Mouse (Mus musculus): ENCODE measurements at regions not wholly inside any gene's neighbourhood (a gene's known extent, or its start where the extent isn't known, plus 50 kb on each side); places are given as distances from the start of the nearest gene placed in this dataset.
A peak's percentile ranks its signal among the peaks of the same experiment; 100 is the strongest.

DNA sequence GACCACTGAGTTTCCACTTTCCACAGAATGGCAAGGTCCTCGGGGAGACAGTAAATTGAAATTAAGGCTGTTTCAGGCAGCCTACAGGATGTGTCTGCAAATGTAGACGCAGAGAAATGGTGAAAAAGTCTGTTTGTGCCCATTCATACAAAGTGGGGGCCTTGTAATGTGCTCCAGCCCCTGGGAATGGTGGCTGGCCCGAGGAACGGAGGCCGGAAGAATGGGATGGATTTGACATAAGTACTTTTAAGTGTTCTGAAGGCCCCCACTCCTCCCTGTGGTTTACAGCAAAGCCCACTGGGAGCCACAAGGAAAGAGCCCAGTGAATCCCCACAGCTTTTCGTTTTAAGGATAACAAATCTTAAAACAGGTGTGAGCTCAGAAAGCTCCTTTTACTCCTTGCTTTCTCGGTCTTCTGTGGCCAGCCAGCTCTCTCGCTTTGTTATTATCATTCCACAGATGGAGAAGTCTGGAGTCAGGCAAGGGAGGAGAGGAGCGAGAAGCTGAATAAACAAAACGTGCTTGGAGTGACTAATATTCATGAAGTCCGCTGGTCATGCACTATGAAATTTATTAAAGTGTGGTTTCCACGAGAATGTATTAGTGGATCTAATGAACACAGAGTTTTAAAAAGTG lies 337.7 kb downstream of the Hlx start:
- no peak for DNase-seq (ENCODE audit: low read depth, low spot score)

DNA sequence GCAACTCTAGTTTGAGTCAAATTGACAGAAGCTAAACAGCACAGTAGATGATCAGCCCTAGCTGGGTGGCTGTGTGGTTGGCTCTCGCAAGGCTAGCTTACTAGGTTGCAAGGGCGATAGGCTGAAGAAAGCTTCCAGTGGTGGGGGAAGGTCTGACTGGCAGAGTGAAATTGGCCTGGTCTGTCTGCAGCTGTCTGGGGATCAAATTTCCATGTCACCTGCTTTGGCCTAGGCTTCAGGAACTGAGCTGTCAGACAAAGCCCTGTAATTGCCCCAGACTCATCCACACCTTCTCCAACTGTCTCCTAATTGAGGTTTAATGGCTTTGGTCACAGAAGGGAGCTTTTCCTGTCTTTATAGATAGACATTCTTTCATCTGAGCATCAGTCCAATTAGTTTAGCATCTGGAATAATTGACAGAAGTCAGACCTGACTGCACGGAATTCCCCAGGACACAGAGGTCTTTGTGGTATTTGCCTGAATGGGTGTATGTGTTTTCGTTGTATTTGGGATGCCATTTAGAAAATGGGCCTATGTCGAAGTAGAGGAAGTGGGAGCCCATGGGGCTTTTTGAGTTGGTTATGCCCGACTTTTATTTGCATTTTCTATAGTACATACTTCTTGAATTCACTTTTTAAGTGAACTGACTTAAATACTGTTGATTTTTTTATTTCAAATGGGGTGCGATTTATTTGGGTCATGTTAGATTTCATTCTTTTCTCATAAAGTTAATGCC lies 348.2 kb downstream of the Hlx start:
- DNase-seq (ENCODE audit: low read depth, low spot score) = no peak

DNA sequence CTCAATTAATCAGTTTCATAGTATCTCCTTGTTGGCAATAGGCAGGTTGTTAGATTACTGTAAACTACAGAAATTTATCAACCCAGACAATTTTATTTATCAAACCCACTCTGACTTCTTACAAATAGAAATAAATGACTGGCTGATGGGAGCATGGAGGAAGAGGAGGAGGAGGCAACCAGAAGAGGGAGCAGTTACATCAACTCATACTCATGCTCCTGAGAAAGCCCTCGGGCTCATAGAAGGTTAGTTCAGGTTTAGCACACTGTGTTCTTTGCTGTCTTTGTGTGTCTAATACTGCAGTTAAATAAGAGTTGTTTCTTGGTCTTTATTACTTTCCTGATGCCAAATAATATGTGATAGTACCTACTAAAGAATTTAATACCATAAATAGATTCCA lies 344.6 kb upstream of the 1700056E22Rik start:
- no peak for DNase-seq (ENCODE audit: low read depth, low spot score)

DNA sequence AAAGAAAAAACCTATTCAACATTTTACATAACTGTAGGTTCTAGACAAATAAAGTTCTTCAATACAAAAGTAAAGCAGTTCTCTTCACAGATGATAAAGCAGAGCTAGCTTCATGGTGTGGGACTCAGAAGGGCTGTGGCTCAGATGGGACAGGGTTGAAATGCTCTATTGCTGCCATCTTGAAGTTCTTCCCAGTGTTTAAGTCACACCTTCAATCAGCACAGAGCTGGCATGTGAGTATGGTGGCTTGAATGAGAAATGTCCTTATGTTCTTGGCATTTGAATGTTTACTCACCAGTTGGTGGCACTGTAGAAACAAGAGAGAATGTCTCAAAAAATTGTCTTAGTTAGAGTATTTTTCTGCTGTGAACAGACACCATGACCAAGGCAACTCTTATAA lies 330.9 kb upstream of the 1700056E22Rik start:
- no peak for DNase-seq (ENCODE audit: low read depth, low spot score)

DNA sequence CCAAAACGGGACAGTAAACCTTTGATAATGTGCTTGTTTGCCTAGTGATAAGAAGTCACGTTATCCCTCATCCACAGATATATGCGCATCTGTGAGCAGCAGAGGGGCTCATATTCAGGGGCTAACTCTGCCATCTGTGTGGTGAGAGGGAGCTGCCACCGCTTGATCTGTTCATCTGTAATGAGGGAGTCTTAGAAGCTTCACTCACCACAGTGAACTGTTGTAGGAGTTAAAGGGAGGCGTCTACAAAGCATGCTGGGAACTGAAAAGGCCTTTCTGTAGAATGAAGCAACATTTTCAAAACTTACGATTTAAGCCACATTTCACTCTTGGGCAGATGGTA lies 324.1 kb upstream of the 1700056E22Rik start:
- DNase-seq (ENCODE audit: low read depth, low spot score) = no peak

DNA sequence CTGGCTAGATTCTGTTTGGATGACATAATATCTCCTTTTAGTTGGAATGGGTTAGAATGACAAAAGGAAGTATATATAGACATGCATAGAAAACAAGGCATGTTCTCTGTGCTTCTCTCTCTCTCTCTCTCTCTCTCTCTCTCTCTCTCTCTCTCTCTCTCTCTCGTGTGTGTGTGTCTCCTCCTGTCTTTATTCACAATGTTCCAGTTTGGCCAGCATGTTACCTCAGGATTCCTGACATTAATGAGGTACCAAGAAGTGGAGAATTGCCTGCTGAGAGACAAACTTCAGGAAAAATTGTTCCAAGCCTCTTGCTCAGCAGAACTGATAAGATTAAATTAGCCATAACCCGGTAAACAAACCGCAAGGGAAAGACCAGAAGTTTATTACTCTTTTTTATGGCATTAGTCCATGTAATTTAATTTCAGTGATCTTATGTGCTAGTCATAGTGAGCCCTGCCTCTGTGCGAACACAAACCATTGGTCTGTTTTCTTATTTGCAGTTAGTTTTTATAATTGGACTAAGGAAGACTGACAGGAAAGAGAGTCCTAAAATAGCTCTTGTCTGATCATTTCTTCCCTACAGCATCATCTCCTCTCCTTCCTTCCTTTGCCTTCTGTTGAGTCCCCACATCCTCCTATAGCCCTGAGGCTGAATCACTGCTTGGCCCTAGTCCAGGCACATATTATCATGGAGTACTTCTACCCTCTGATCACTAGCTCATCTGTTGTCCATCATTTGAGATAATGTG lies 323.5 kb upstream of the 1700056E22Rik start:
- DNase-seq (ENCODE audit: low read depth, low spot score) = no peak

DNA sequence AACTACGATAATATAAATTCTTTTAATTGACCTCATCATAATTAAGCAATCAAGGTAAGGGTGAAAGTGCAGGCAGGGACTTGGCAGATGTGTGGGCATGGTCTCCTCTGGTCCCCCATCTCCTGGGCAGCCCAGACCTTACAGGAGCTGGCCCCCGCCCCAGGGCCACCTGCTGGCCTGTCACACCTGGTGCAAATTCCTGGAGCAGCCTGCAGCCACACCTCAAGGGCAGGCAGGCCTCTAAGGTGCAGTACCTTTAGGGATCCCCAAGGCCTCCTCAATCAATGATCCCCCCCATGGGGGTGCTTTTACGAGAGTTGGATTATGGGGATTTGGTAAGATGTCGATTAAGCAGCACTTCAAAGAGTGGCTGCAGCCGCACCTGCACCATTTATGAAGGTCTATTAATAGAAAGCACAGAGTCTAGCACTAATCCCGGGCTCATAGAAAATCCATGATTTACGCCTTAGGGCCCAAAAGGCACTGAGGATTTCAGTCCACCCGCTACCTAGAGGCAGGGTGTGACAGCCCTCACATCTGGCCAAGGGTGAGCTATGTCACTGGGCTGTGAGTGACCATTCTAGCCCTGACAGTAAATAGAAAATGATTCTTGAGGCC lies 319.8 kb upstream of the 1700056E22Rik start:
- no peak for DNase-seq (ENCODE audit: low read depth, low spot score)

DNA sequence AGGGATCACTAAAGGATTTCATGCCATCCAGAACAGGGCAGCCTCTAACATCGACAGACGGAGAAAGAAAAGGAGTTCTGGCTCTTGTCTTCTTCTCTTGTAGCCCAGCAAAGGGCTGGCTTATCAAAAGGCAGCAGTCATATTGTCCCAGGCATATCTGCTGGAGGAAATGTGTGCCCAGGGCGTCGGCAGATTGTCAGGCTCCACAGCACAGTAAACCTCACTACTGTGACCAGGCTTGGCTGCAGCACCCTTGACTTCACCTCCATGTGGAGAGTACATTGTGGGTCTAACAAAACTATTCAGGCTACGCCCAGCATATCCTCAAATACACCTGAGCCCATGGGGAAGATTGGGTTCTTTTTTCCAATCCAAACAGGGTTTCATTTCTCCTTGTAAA lies 317.7 kb upstream of the 1700056E22Rik start:
- no peak for DNase-seq (ENCODE audit: low read depth, low spot score)

DNA sequence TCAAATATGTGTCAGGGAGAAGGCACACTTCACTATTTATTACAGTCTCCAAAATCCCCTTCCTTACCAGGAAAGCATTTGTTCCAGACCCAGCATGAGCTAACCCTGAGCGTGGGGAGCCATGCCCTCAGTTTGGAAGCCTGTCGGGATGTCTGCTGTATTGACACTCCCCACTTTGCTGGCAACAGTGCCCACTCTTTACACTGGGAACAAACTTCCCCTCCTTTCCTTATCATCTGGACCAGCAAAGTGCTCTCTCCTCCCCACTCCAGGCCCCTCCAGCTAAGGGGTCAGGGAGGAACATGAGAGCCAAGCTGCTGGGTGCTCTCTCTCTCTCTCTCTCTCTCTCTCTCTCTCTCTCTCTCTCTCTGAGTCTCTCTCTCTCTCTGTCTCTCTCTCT lies 310.7 kb upstream of the 1700056E22Rik start:
- DNase-seq (ENCODE audit: low read depth, low spot score) = no peak

DNA sequence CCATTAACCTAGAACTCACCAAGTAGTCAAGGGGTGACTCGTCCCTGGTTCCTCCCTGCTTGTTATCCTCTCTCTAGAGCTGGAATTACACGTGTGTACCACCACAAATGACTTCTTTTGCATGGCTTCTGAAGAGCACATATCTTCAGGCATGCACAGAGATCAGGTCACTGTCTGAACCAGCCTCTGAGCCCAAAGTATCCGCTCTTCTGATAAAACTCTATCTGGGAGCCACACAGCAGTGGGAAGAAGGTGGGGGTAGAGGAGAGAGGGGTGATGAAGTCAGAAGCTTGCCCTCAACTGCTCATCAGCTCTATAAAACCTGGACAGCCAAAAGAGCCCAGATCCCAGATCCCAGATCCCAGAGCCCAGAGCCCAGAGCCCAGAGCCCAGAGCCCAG lies 301.9 kb upstream of the 1700056E22Rik start:
- no peak for DNase-seq (ENCODE audit: low read depth, low spot score)

DNA sequence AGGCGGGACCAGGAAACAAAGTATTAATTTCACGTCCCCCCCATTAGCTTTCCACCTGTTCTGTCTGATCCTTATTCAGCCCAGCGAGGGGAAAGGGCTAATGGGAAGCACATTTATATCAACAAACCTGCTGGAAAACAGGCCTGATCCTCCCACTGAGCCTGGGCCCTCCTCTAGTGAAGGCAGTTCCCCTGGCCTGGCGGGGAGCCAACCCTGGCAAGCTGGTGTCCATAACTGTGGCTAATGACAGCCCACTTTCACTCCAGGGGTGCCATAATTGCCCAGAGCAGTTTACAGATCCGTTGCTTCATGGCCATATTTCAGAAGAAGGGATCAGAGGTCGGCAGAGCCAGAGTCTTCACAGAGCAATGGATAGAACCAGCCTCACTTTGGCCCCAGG lies 301.2 kb upstream of the 1700056E22Rik start:
- DNase-seq (ENCODE audit: low read depth, low spot score) = peak; percentile 50

DNA sequence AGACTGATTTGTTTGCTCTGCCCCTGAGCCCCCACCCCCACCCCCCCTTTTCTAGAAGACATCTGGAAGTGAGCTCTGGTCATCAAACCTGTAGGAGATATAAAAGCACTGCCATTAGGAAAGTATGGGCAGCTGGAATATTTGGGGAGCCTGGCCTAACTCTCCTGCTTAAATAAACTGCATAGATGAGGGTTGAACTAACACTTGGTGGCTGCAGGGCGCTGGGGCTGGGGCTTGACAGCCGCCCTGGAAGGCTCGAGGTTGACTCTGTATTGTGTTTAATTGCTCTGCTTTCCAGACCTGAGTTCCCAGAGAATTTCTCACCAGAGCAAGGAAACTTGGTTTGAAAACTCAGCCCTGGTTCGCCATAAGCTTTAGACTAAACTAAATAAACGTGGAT lies 300.7 kb upstream of the 1700056E22Rik start:
- no peak for DNase-seq (ENCODE audit: low read depth, low spot score)

DNA sequence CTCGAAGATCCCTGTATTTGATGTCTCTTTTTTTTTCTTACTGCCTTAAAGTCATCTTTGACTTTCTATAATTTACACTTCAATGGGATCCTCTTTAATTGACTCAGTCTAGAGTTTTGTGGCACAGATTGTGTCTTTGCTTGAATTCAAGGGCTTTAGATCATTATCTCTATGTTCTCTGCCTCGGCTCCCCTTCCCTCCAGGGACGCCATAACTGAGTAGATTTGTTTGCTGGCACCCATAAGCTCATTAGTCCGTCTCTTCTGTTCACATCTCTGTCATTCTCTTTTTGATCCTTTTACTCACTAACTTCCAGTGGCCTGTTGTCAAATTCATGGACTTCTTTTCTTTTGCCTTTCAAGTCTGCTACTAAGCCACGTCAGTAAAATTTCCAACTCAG lies 299.0 kb upstream of the 1700056E22Rik start:
- no peak for DNase-seq (ENCODE audit: low read depth, low spot score)

DNA sequence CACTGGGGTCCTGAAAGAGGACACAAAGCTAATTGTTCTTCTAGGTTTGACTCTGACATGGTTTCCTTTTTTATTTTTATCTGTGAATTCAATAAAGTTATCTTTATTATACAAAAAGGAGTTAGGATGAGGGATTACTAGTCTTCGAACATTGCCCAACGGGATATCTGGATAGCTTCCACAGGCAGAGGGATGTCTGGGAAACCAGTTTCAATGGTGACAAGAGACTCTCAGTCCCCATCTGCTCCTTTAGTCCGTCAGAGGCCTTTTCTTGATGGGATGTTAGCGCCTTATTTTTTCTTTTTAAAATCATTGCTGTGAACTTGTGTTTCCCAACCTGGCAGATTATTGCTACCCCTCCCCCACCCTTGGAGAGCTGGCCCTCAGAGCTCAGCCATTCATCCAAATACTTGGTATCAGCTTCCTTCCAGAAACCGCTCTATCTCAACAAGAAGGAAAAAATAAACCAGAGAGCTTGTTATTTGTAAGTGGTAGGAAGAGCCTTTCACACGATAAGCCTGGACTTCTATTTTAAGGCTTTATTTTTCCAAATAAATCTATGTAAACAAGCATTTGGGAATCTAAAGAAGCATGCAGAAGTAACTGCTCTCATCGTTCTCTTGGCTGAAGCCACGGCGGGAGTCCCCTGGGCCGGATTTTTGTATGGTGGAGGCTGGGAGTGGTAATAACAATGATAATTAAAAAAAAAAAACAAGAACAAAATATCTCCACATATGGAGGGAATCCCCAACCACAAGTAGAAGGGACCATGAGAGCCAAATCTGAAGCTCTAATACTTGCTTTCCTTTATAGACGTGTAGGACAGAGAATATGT lies 296.6 kb upstream of the 1700056E22Rik start:
- DNase-seq (ENCODE audit: low read depth, low spot score) = no peak

DNA sequence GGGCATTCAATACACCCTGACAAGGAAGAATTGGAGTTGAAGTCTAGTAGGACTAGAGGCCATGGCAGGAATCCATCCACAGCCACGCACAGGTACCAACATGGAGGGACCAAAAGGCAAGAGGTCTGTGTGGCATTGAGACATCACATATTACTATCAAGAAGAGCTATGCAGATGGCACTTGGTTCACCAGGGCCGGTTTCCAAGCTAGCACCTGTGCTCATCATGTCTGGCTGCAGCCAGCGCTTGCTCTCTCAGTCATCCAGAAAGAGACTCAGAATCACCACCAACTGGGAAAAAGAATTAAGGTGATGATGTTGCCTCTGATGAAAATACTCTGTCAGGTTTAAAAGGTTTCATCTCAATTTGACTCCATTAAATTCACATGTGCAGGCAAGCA lies 292.1 kb upstream of the 1700056E22Rik start:
- DNase-seq (ENCODE audit: low read depth, low spot score) = no peak

DNA sequence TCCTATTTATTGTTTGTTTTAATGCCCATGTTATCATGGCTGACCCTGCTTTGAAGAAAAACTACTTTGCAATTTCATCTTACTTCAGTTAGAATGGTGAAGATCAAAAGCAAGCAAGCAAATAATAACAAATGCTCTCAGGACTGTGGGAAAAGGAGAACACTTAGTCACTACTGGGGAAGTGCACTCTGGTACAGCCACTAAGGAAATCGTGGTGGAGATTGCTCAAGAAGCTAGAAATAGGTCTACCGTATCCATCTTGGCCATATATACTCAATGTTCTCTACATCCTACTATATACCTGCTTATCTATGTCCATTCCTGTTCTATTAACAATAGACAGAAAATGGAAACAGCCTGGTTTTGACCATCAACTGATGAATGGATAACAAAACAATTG lies 290.1 kb upstream of the 1700056E22Rik start:
- DNase-seq (ENCODE audit: low read depth, low spot score) = no peak

DNA sequence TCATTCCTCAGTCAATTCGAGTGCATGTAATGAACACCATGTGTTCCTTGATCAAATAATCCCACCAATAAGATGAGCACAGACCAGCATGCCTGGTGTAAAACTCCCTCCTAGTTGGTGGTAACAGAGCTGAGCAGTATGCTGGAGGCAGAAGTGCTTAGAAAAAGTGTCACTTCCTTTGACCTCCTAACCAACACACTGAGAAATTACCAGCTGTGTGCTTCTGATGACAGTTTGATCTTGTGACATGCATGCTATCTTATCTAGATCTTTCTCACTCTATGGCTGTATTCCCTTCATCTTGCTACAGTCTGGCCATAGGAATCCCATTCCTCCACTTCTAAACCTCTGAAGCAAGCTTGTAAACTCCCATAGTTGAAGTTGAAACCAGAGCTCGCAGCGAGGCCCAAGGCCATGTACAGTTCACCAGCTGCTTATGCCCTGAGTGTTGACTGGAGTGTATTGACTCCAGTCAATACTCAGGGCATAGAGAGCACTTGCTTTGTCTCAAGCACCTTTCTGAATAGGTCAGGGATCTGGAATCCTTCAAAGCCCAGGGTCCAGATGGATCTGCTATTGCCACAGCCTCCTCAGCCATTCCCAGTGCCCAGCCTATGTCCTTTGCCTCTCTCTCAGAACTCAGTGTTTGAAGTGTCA lies 286.5 kb upstream of the 1700056E22Rik start:
- DNase-seq (ENCODE audit: low read depth, low spot score) = no peak

DNA sequence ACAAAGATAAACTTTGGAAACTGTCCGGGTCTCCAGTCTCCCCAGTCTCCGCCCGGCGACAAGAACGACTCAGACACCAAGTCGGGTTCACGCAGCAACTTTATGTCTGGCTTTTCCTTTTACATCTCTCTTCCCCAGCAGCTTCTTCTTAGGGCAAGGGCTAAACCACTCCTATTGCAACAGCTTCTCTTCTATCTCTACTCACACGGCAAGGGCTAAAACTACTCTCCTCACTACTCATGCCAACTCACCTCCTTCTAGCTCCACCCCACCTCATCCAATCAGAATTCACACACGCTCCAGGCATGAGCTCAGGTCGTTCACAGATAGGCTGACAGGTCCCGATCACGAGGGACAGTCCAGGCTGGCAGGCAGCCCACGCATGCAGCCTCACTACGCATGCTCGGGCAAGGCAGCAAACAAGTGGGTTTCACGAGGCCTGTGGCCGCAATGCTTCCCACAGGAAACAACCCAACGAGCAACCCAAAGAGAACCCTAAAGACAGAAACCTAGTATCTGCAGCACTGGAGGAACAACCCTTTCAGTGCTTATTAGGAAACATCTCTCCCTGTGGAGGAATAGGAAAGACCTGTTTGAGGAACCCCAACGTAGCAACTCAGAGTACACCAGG lies 276.2 kb upstream of the 1700056E22Rik start:
- DNase-seq (ENCODE audit: low read depth, low spot score) = no peak

DNA sequence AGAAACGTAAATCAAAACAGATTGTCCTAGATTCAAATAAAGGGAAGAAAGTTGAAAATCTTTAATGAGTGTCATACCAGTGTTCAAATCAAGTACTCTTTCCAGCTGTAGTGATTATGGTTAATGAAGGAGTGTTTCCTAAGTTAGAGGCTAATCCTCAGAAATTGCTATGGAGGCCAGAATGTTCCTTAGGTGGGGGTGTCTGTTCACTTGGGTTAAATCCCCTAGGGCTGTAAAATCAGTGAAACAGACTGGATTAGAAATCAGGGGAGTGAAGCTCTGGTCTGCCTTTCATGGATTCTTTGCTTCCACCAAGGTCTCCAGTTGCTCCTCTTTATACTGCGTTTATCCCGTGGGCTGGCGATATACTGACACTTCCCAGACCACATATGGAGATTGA lies 270.7 kb upstream of the 1700056E22Rik start:
- DNase-seq (ENCODE audit: low read depth, low spot score) = no peak

DNA sequence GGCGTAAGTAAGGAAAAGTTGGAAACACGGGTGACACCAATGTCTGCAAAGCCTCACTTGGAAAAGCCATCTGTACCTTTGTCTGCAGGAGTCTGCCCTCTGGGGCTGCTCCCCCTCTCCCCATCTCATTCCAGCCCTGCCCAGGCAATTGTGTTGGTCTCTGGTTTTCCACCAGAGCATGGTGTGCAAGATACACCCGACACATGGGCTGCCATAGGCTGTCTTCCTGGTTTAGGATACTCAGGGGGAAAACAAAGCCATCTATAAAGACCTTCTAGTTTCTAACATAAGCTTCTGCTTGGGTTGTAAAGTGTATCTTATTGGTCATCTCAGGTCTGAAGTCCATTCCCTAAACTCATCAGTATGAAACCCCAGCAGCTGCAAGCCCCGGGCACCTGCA lies 270.1 kb upstream of the 1700056E22Rik start:
- DNase-seq (ENCODE audit: low read depth, low spot score) = no peak

DNA sequence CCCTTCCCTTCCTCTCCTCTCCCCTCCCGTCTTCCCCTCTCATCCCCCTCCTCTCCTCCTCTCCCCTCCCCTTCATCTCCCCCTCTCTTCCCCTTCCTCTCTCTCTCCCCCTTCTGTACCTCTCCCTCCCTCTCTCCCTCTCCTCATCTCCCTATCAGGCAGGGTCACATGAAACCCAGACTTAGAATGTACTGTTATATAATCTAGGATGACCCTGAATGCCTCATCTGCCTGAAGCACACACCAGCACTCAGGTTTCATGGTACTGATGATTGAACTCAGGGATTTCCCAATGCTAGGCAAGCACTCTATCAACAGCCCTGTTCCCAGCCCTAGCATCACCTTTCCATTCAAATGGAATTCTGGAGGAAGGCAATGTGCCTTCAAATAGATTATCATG lies 264.6 kb upstream of the 1700056E22Rik start:
- no peak for DNase-seq (ENCODE audit: low read depth, low spot score)

All from embryo, embryonic 11.5 days (tissue).